Mouse (Mus musculus): ENCODE results near the gene Ssmem1.

DNA sequence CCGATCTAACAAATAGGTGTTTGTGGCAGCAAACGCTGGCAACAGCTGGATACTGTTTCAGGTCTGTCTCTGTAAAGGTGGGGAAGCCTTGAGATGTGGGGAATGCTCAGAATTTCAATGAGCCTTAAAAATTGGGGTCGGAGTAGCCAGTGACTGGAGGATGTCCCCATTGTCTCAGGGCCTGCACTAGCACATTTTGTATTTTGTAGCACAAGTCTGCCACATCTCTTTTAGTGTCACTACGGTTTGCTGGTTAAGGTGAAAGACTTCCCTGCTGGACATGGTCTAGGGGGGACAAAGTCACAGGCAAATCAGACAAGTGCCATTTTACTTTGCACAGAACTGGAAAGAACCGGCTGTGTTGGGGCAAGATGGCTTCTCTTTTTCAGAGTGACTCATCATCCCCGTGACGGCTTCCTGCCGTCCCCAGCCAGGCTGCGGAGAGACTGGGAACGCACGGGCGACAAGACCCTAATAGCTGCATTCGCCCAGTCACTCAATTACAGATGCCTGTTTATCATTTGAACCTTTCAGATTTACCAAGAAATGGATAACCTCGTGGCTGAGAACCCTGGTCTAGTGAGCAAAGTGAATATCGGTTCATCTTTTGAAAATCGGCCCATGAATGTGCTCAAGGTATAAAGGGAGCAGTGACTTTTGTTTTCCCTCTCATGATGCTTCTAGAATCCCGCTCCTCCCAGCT lies 37.1 kb downstream of the Ssmem1 start:
- TF ChIP-seq CTCF (IDR thresholded peaks at IDR 0.05; ENCODE audit: low read depth), result no peak
- TF ChIP-seq EP300 (IDR thresholded peaks at IDR 0.05; ENCODE audit: low read depth), result no peak

All from liver, postnatal 0 days (tissue).